In the genomic region with DNA sequence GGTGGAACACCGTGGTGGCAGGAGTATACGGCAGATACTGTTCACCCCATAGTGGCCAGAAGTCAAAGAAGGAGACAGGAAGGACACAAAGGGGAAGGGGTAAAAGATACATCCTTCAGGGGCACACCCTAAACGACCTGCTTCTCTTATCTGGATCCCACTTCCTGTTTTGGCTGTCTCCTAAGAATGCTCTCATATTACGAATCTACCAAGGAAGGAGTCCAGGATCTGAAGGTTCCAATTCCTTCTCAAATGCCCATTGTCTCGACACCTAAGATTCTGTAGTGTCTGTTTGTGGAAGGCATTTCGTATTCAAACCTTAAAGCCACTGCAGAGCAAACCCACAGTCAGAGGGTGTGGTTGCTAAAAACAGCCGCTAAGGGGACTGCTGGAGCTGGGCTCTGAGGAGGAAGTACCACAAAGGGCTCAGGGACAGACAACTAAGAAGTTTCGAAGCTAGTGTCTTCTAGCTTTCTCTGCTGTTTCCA, we compare ENCODE assay signal across 9 mouse cellular contexts. TPM values are rescaled to one million over a fixed set of nuclear protein-coding genes. Genes with fewer than 3 reads are reported as not detected.
DNase-seq lines count a peak whose midpoint lies in the region; ATAC-seq lines count a peak whose summit lies in the region.
"Had no signal": no experiment of that assay in that cellular context is flagged by ENCODE, and none has a peak within 500 bp of the region (broad histone marks: within the 10 kb centered on the region; RNA-seq: fewer than 3 reads in every experiment).

No protein-coding gene starts in this region.

- peak; percentile 97 for DNase-seq in heart, adult 11 months
- no peak for DNase-seq in heart, postnatal 25 days (ENCODE audit: low spot score)
- DNase-seq in embryonic facial prominence, embryonic 10.5 days (ENCODE audit: low spot score) = peak; percentile 14
- DNase-seq in liver, embryonic 11.5 days (ENCODE audit: low spot score) = peak; percentile 52
- peak; percentile 33 for DNase-seq in retina, postnatal 1 day
- DNase-seq in Muller cell, postnatal 12 days (ENCODE audit: inconsistent ontology term) = no peak
- DNase-seq in midbrain, embryonic 11.5 days (ENCODE audit: low spot score, missing footprints) = no peak
- no peak for DNase-seq in cerebellum, postnatal 25 days

- no peak overlapping the region; the same call in 1 of the 2 replicates for H3K27ac ChIP-seq in embryonic facial prominence, embryonic 10.5 days (replicated peaks)
- H3K27ac ChIP-seq in liver, embryonic 11.5 days (ENCODE audit: low read depth, low read length) = peak overlapping the region; percentile 65
- no peak overlapping the region for H3K27ac ChIP-seq in midbrain, embryonic 11.5 days (ENCODE audit: low read depth, low read length)

- 47% methylated on average over 8 of the region's 8 CpGs for WGBS in embryonic facial prominence, embryonic 10.5 days
- WGBS in liver, embryonic 11.5 days = 13% methylated on average over 8 of the region's 8 CpGs
- WGBS in midbrain, embryonic 11.5 days = 63% methylated on average over 8 of the region's 8 CpGs

- no peak for ATAC-seq in liver, embryonic 11.5 days (replicated peaks; ENCODE audit: low FRiP score)
- no peak for ATAC-seq in midbrain, embryonic 11.5 days (ENCODE audit: low FRiP score)

- H3K4me3 ChIP-seq in embryonic facial prominence, embryonic 10.5 days = no peak overlapping the region
- H3K4me3 ChIP-seq in liver, embryonic 11.5 days (ENCODE audit: low read depth, low read length) = peak overlapping the region; percentile 3; the same call in 1 of the 2 replicates
- no peak overlapping the region for H3K4me3 ChIP-seq in midbrain, embryonic 11.5 days (ENCODE audit: low read depth, low read length)

- peaks cover 2% of the 10 kb centered on the region; the same call in 1 of the 2 replicates for H3K9me3 ChIP-seq in embryonic facial prominence, embryonic 10.5 days
- H3K9me3 ChIP-seq in liver, embryonic 11.5 days (ENCODE audit: control insufficient read depth, low read length) = no peaks in the 10 kb centered on the region
- no peaks in the 10 kb centered on the region for H3K9me3 ChIP-seq in midbrain, embryonic 11.5 days (ENCODE audit: control insufficient read depth, low read length)

- intact Hi-C loops in heart, postnatal 25 days (cut with DNase I) = no loop called here

- H3K27me3 ChIP-seq in embryonic facial prominence, embryonic 10.5 days (replicated peaks; ENCODE audit: low read depth, poor library complexity, severe bottlenecking) = peaks cover 2% of the 10 kb centered on the region; the same call in 1 of the 2 replicates
- H3K27me3 ChIP-seq in liver, embryonic 11.5 days (replicated peaks; ENCODE audit: control insufficient read depth, insufficient read depth, low read length) = no peaks in the 10 kb centered on the region
- H3K27me3 ChIP-seq in midbrain, embryonic 11.5 days (ENCODE audit: control insufficient read depth, insufficient read depth, low read length) = no peaks in the 10 kb centered on the region

- H3K36me3 ChIP-seq in embryonic facial prominence, embryonic 10.5 days (replicated peaks) = no peaks in the 10 kb centered on the region
- no peaks in the 10 kb centered on the region for H3K36me3 ChIP-seq in liver, embryonic 11.5 days (ENCODE audit: control insufficient read depth, insufficient read depth, low read length)
- H3K36me3 ChIP-seq in midbrain, embryonic 11.5 days (ENCODE audit: control insufficient read depth, insufficient read depth, low read length) = no peaks in the 10 kb centered on the region

- H3K4me2 ChIP-seq in liver, embryonic 11.5 days = peak overlapping the region; percentile 57
- H3K4me2 ChIP-seq in midbrain, embryonic 11.5 days = no peak overlapping the region

- H3K4me1 ChIP-seq in embryonic facial prominence, embryonic 10.5 days = peaks cover 37% of the 10 kb centered on the region
- H3K4me1 ChIP-seq in liver, embryonic 11.5 days (replicated peaks; ENCODE audit: control insufficient read depth, insufficient read depth, low read length) = peaks cover 39% of the 10 kb centered on the region
- H3K4me1 ChIP-seq in midbrain, embryonic 11.5 days (ENCODE audit: control insufficient read depth, insufficient read depth, low read length) = no peaks in the 10 kb centered on the region

- peak overlapping the region; percentile 28 for H3K9ac ChIP-seq in liver, embryonic 11.5 days (ENCODE audit: low read depth, low read length)
- H3K9ac ChIP-seq in midbrain, embryonic 11.5 days (ENCODE audit: low read length) = no peak overlapping the region

RNA-seq across cellular contexts. Expression of gene Ccr1, which starts 39.7 kb away (rescaled TPM):
- total RNA-seq in heart, postnatal 25 days (2021) = 1 to 10 TPM; 1.1 to 1.3 TPM
- 0.51 and 0.57 TPM in 2 replicates for polyA plus RNA-seq in embryonic facial prominence, embryonic 10.5 days (2016; fragmentation: Nextera tagmentation; extraction: Ambion mirVana)
- polyA plus RNA-seq in liver, embryonic 11.5 days (2014; fragmentation: Nextera tagmentation; extraction: Ambion mirVana) = 1.9 and 2.0 TPM in 2 replicates
- polyA plus RNA-seq in midbrain, embryonic 11.5 days (2014; fragmentation: Nextera tagmentation; extraction: Ambion mirVana) = 1.4 and 2.0 TPM in 2 replicates

RNA-seq across cellular contexts. Expression of gene Ccr1l1, which starts 49.4 kb away (rescaled TPM):
- not detected for total RNA-seq in heart, postnatal 25 days (2021)
- not detected in 2 replicates for polyA plus RNA-seq in embryonic facial prominence, embryonic 10.5 days (2016; fragmentation: Nextera tagmentation; extraction: Ambion mirVana)
- polyA plus RNA-seq in liver, embryonic 11.5 days (2014; fragmentation: Nextera tagmentation; extraction: Ambion mirVana) = not detected in 2 replicates
- polyA plus RNA-seq in midbrain, embryonic 11.5 days (2014; fragmentation: Nextera tagmentation; extraction: Ambion mirVana) = not detected in 2 replicates
- total RNA-seq: layer of hippocampus, postnatal 10 days had no signal

Comparison
In these comparisons a context has a peak if more than half of its experiments do, and no peak if none do; other contexts are left out.
1. DNase-seq: peak in heart, adult 11 months (single experiment), embryonic facial prominence, embryonic 10.5 days (single experiment), liver, embryonic 11.5 days (single experiment) and retina, postnatal 1 day (single experiment); none in heart, postnatal 25 days (single experiment), Muller cell, postnatal 12 days (single experiment), midbrain, embryonic 11.5 days (single experiment) and cerebellum, postnatal 25 days (0 of 2).